Mouse (Mus musculus) cerebellum, postnatal 14 days (tissue): ENCODE results near the gene Prpf6.
A peak's percentile ranks its signal among the peaks of the same experiment; 100 is the strongest.

Source experiments
- DNase-seq, 2 experiments: peaks; one replicate each; pipeline ENCODE4 v3.0.0; 2021; ENCODE audit warnings: mixed read lengths in 2 of 2

Prpf6 gene

DNA sequence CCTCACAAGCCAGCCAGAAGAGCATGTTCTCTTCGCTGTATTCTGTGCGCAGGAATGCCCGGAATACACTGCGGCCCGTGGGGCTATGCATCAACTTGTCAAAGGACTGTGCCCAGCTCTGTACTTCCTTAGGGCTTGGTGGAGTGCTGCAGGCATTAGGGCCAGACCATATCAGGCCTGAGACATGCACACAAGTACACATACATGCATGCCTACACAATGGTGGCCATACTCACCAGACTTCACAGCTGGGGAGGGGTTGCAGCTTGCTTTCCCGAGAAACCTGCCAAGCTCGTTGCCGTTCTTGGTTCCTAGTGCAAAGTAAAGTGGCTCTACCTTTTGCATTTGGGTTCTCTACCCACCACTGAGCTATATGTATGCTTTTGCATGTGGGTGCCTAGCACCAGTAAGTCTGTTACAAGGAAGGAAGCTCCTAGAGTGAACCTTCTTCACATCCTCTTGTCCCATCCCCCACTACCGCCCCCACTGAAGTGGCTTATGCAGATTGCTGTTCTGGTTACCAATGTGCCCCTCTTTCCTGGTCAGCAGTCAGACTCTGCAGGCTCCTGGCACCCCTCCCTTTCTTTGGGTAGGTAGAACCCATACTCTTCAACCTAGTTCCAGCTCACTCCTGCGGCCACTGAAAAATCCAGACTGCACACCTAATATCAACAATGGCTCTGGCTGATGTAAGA is 97.9 kb downstream of the Prpf6 start:
- DNase-seq: peak in 1 of 2 experiments; percentile 40

- DNase-seq: no peak
These were observed 99.4 kb downstream of the Prpf6 start for GRCm38 (mm10) chr2:181691083-181691482.

DNA sequence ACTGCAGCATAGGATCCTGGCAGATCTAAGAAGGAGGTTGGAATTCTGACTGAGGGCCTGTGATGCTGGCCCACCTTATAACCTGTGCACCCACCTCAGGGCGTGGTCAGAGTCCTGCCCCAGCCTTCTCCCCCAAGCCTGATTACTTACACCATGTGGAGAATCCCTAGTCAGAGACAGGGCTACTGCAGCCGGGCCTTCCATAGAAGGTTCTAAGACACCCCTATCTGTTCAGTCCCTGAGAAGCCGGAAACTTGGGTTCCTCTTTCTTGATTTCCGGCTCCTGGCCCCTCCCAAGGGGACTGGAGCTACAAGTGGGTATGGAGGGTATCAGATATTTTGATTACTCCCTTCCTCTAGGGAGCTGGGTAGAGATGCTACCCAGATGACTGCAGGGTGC is 99.9 kb downstream of the Prpf6 start:
- no peak for DNase-seq

GRCm38 (mm10) chr2:181692304-181692703 is 100.6 kb downstream of the Prpf6 start:
- no peak for DNase-seq

DNA sequence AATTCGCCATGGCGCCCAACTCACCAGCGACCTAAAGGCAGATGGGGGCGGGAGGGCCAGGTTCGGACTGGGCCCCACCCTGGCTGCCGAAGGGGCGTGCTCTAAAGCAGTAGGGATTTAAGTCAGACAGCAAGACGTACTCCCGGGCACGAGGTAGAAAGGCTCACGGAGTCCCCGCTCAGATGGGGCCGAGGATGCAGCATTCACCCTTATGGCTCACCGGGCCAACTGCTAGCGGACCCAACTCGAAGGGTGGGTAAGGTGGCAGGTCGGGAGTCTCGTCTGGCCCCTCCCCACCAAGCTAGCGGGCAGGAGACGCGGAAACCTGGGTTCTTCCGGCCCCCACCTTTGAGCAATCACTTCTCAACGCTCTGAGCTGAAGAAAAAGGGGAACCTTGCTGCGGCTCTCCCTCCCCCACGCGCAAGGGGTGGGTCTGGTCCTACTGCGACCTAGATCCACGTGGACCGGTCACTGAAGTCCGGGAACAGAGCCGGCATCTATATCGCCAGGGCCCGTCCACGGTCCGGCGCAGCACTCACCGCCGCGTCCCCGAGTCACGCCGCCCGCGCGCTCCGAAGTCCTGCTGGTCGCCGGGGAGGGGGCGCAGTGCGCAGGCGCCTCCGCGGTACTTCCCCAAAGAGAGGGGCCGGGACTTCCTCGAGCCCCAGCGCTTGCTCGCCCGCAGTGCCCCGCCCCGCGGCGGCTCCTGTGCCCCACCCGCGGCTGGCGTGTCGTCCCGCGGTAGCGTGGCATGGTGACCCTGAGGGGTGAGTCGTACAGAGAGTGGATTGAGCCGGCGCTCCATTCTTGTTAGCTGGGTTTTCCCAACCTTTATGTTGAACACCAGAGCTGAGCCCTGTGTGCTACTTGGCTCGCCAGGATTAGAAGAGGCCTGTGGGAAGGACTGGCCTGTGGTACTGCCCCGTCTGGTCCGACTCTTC is 101.9 kb downstream of the Prpf6 start, which contains the start of gene Rgs19:
Gene Rgs19, minus strand, starts transcription at position 639 of the 942 bp plus-strand sequence.
- DNase-seq: peak; percentile 74 to 84

DNA sequence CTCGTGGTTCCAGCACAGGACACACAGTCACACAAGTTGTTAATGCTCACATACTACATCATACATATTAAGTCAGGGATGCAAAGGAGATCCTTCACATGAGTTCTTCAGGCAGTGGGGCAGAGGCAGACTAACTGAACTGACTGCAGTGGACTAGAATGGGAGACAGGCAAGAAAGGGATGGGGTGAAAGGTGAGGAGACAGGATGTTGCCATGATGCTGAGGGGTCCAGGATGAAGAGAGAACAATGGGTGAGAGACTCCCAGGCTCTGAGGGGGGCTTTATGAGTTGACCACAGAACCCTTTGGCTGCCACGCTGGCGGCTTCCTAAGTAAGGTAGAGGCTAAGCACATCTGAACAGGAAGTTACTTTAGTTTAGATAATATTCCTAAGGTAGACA is 102.9 kb downstream of the Prpf6 start:
- DNase-seq: no peak

- DNase-seq: no peak
These were observed 104.1 kb downstream of the Prpf6 start for GRCm38 (mm10) chr2:181695776-181696175.

- no peak for DNase-seq
These were observed 105.2 kb downstream of the Prpf6 start for GRCm38 (mm10) chr2:181696801-181697420.

GRCm38 (mm10) chr2:181698241-181698640 is 106.6 kb downstream of the Prpf6 start, which contains the start of gene Lkaaear1:
Gene Lkaaear1 (minus strand): TSS chr2:181698442.
- DNase-seq: no peak
